Mouse (Mus musculus) ovary, adult 10 weeks (tissue): ENCODE data around the gene Gm49333. TPM values are rescaled to one million over a fixed set of nuclear protein-coding genes. Genes with fewer than 3 reads are reported as not detected.

Experiments
- polyA plus RNA-seq: library from polyadenylated mRNA; stranded (reverse); fragments of 350-450 nt; fragmentation: Illumina TruSeq; extraction: RNeasy Lipid Tissue Mini Kit (QIAGEN cat#74804); gene quantifications from one replicate; pipeline ENCODE4 v1.2.3, GENCODE M21; 2014

The Gm49333 gene
- polyA plus RNA-seq, result not detected

GRCm38 (mm10) chr16:20611357-20612227, at the start of gene Gm49333, which contains the start of the genes Eef1akmt4 and Alg3:
Gene Gm49333 (plus strand): TSS chr16:20611610.
Gene Eef1akmt4 (plus strand): TSS chr16:20611593.
Gene Alg3 (minus strand): TSS chr16:20611735.

GRCm38 (mm10) chr16:20589366-20589938, 22.0 kb upstream of the Gm49333 start, which contains the start of gene Vwa5b2:
Gene Vwa5b2 (plus strand): TSS chr16:20589471.

GRCm38 (mm10) chr16:20621191-20621990, 10.0 kb downstream of the Gm49333 start, which contains the start of gene Camk2n2:
Gene Camk2n2 (minus strand): TSS chr16:20621287.

GRCm38 (mm10) chr16:20629731-20630634, 18.6 kb downstream of the Gm49333 start, which contains the start of gene Ece2:
Gene Ece2 (plus strand): TSS chr16:20629828.

GRCm38 (mm10) chr16:20651076-20651946, 39.9 kb downstream of the Gm49333 start, which contains the start of gene Psmd2:
Gene Psmd2 (plus strand): TSS chr16:20651652.

GRCm38 (mm10) chr16:20668013-20668412, 56.6 kb downstream of the Gm49333 start, which contains the start of gene Eif4g1:
Gene Eif4g1 (plus strand): TSS chr16:20668313.

GRCm38 (mm10) chr16:20693111-20693701, 81.8 kb downstream of the Gm49333 start, which contains the start of gene Fam131a:
Gene Fam131a (plus strand): TSS chr16:20693241.

Other genes starting within 250 kb of the Gm49333 start
- 32.8 TPM for gene Abcc5, start 185.2 kb upstream of the Gm49333 start, polyA plus RNA-seq
- 8.2 TPM for gene Eif2b5, start 112.8 kb upstream of the Gm49333 start, polyA plus RNA-seq
- 26.8 TPM for gene Dvl3, start 94.6 kb upstream of the Gm49333 start, polyA plus RNA-seq
- gene Ap2m1, start 76.1 kb upstream of the Gm49333 start, polyA plus RNA-seq, result 102 TPM
- gene Abcf3, start 63.0 kb upstream of the Gm49333 start, polyA plus RNA-seq, result 8.6 TPM
- gene Vwa5b2, start 22.1 kb upstream of the Gm49333 start, polyA plus RNA-seq, result not detected
- 3.0 TPM for gene Eef1akmt4, start within 50 bp of the Gm49333 start, polyA plus RNA-seq
- 6.3 TPM for gene Alg3, start 125 bp downstream of the Gm49333 start, polyA plus RNA-seq
- not detected for gene Camk2n2, start 9.7 kb downstream of the Gm49333 start, polyA plus RNA-seq
- gene Ece2, start 18.2 kb downstream of the Gm49333 start, polyA plus RNA-seq, result 1.1 TPM
- 77.0 TPM for gene Psmd2, start 40.0 kb downstream of the Gm49333 start, polyA plus RNA-seq
- gene Eif4g1, start 56.7 kb downstream of the Gm49333 start, polyA plus RNA-seq, result 125 TPM
- 0.26 TPM for gene Fam131a, start 81.6 kb downstream of the Gm49333 start, polyA plus RNA-seq
- 29.2 TPM for gene Polr2h, start 106.1 kb downstream of the Gm49333 start, polyA plus RNA-seq
- gene Clcn2, start 106.1 kb downstream of the Gm49333 start, polyA plus RNA-seq, result 0.29 TPM
- 0.09 TPM for gene Chrd, start 121.5 kb downstream of the Gm49333 start, polyA plus RNA-seq
- gene Thpo, start 122.9 kb downstream of the Gm49333 start, polyA plus RNA-seq, result not detected